Mouse (Mus musculus): ENCODE results near the gene Fam49a. TPM values are rescaled to one million over a fixed set of nuclear protein-coding genes. Genes with fewer than 3 reads are reported as not detected.
"Not testable (repeated sequence)": the region's sequence is repeated elsewhere in the genome, so short reads cannot be mapped to it uniquely, and the experiment has no call there.

Fam49a gene
- total and polyA plus RNA-seq, 3 experiments: 0.11 to 0.45 TPM; not detected in 1

DNA sequence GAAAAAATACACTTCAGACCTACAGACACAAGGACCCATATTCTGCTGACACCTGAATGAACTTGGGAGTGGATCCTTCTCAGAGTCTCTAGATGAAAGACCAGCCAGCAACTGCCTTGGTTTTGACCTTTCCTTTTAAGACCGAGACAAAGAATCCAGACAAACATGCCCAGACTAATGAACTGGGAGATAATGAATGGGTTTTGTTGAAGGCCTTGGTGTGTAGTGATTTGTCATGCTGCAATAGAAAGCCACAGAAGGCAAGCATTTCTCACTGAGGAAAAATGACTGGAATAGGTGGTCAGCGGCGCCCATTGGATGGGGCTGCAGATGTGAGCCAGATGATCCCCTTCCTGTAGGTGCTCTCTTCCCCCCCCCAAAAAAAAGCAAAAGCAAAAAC is 18.8 kb upstream of the Fam49a start:
- DNase-seq (ENCODE audit: low spot score) (no peak), ATAC-seq (ENCODE audit: extremely low read depth, insufficient number of reproducible peaks, low FRiP score, poor library complexity, severe bottlenecking) (no peak)
- Histone ChIP-seq H3K4me1 (ENCODE audit: insufficient read depth, low read depth, low read length) (no peaks in the 10 kb centered on the region), H3K36me3 (replicated peaks) (no peaks in the 10 kb centered on the region), H3K4me3 (ENCODE audit: low read depth, low read length) (no peak overlapping the region), H3K27me3 (ENCODE audit: insufficient read depth, low read length) (no peaks in the 10 kb centered on the region), H3K9me3 (replicated peaks) (peaks cover 7% of the 10 kb centered on the region; the same call in 1 of the 2 replicates)
- TF ChIP-seq GATA1 (IDR thresholded peaks at IDR 0.05; ENCODE audit: borderline replicate concordance, low read length) (no peak), GATA2 (IDR thresholded peaks at IDR 0.05; ENCODE audit: borderline replicate concordance, low read depth, low read length) (no peak), POLR2AphosphoS5 (IDR thresholded peaks at IDR 0.05; ENCODE audit: insufficient replicate concordance, low read depth, low read length) (no peak), TAL1 (conservative IDR thresholded peaks at IDR 0.05; ENCODE audit: low read depth, low read length) (no peak), CTCF (IDR thresholded peaks at IDR 0.05; ENCODE audit: low read depth, low read length) (no peak)

- not testable (repeated sequence) for H3K27me3 ChIP-seq (ENCODE audit: insufficient read depth, low read length); DNase-seq (ENCODE audit: low spot score); H3K4me1 ChIP-seq (ENCODE audit: insufficient read depth, low read depth, low read length); ATAC-seq (ENCODE audit: extremely low read depth, insufficient number of reproducible peaks, low FRiP score, poor library complexity, severe bottlenecking); H3K36me3 ChIP-seq (replicated peaks); H3K4me3 ChIP-seq (ENCODE audit: low read depth, low read length); H3K9me3 ChIP-seq (replicated peaks)
Observed at GRCm38 (mm10) chr12:12247023-12247422, 14.9 kb upstream of the Fam49a start.

DNA sequence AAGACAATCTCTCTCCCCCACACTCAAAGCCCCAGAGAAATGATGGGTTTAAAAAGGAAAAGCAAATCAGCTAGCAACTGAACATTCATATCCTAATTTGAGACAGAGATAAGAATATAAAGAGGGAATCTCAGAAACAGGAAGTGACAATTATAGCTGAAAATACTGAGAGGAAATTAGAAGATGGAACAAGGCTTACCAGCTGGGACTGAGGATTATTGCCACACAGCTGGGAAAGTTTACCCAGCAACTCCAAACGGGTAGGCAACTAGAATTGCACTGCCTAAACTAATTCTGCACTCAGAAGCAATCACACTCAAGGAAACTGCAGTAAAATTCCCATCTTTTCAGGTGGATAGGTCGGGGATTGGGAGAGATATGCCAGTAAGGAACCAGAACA is 12.4 kb upstream of the Fam49a start:
- Histone ChIP-seq H3K27me3 (ENCODE audit: insufficient read depth, low read length) (no peaks in the 10 kb centered on the region), H3K36me3 (replicated peaks) (no peaks in the 10 kb centered on the region), H3K4me1 (ENCODE audit: insufficient read depth, low read depth, low read length) (no peaks in the 10 kb centered on the region), H3K4me3 (ENCODE audit: low read depth, low read length) (no peak overlapping the region), H3K9me3 (replicated peaks) (no peaks in the 10 kb centered on the region)
- ATAC-seq (ENCODE audit: extremely low read depth, insufficient number of reproducible peaks, low FRiP score, poor library complexity, severe bottlenecking) (no peak), DNase-seq (ENCODE audit: low spot score) (no peak)
- no peak for TF ChIP-seq GATA2 (IDR thresholded peaks at IDR 0.05; ENCODE audit: borderline replicate concordance, low read depth, low read length)
- no peak for TF ChIP-seq CTCF (IDR thresholded peaks at IDR 0.05; ENCODE audit: low read depth, low read length)
- no peak for TF ChIP-seq POLR2AphosphoS5 (IDR thresholded peaks at IDR 0.05; ENCODE audit: insufficient replicate concordance, low read depth, low read length)
- TF ChIP-seq GATA1 (IDR thresholded peaks at IDR 0.05; ENCODE audit: borderline replicate concordance, low read length): no peak
- TF ChIP-seq TAL1 (conservative IDR thresholded peaks at IDR 0.05; ENCODE audit: low read depth, low read length): no peak

- DNase-seq (ENCODE audit: low spot score) (no peak), ATAC-seq (ENCODE audit: extremely low read depth, insufficient number of reproducible peaks, low FRiP score, poor library complexity, severe bottlenecking) (no peak)
- TF ChIP-seq GATA2 (IDR thresholded peaks at IDR 0.05; ENCODE audit: borderline replicate concordance, low read depth, low read length): no peak
- no peak for TF ChIP-seq CTCF (IDR thresholded peaks at IDR 0.05; ENCODE audit: low read depth, low read length)
- no peak for TF ChIP-seq TAL1 (conservative IDR thresholded peaks at IDR 0.05; ENCODE audit: low read depth, low read length)
- no peak for TF ChIP-seq GATA1 (IDR thresholded peaks at IDR 0.05; ENCODE audit: borderline replicate concordance, low read length)
- no peak for TF ChIP-seq POLR2AphosphoS5 (IDR thresholded peaks at IDR 0.05; ENCODE audit: insufficient replicate concordance, low read depth, low read length)
- H3K27me3 ChIP-seq (ENCODE audit: insufficient read depth, low read length): no peaks in the 10 kb centered on the region
- no peak overlapping the region for H3K4me3 ChIP-seq (ENCODE audit: low read depth, low read length)
- H3K36me3 ChIP-seq (replicated peaks): no peaks in the 10 kb centered on the region
- H3K4me1 ChIP-seq (ENCODE audit: insufficient read depth, low read depth, low read length): no peaks in the 10 kb centered on the region
- H3K9me3 ChIP-seq (replicated peaks): no peaks in the 10 kb centered on the region
Observed at GRCm38 (mm10) chr12:12253526-12253925, 8.4 kb upstream of the Fam49a start.

DNA sequence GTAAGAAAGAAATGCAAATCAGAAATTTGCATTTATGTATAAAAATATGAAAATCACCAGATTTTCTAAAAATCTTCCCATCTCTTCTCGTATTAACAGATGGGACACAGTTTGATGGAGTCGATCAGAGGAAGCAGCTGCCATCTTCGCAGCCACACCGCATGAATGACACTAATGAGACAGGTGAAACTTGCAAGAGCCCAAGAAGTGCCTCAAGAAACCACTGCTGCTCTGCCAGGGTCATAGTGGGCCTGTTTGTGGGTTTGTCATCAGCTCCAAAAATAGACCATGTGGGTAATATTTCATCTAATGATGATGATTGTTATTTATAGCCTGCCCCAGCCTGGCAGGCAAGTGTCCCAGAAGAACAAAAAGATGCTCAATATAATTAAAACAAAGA is 7.8 kb upstream of the Fam49a start:
- ATAC-seq (ENCODE audit: extremely low read depth, insufficient number of reproducible peaks, low FRiP score, poor library complexity, severe bottlenecking): no peak
- TF ChIP-seq GATA2 (IDR thresholded peaks at IDR 0.05; ENCODE audit: borderline replicate concordance, low read depth, low read length) (no peak), TAL1 (conservative IDR thresholded peaks at IDR 0.05; ENCODE audit: low read depth, low read length) (no peak), GATA1 (IDR thresholded peaks at IDR 0.05; ENCODE audit: borderline replicate concordance, low read length) (no peak), POLR2AphosphoS5 (IDR thresholded peaks at IDR 0.05; ENCODE audit: insufficient replicate concordance, low read depth, low read length) (no peak), CTCF (IDR thresholded peaks at IDR 0.05; ENCODE audit: low read depth, low read length) (no peak)
- Histone ChIP-seq H3K9me3 (replicated peaks) (no peaks in the 10 kb centered on the region), H3K27me3 (ENCODE audit: insufficient read depth, low read length) (no peaks in the 10 kb centered on the region), H3K36me3 (replicated peaks) (no peaks in the 10 kb centered on the region), H3K4me3 (ENCODE audit: low read depth, low read length) (no peak overlapping the region), H3K4me1 (ENCODE audit: insufficient read depth, low read depth, low read length) (no peaks in the 10 kb centered on the region)
- no peak for DNase-seq (ENCODE audit: low spot score)

- Histone ChIP-seq H3K9me3 (replicated peaks) (peaks cover 6% of the 10 kb centered on the region; the same call in 1 of the 2 replicates), H3K4me1 (ENCODE audit: insufficient read depth, low read depth, low read length) (no peaks in the 10 kb centered on the region), H3K27me3 (ENCODE audit: insufficient read depth, low read length) (no peaks in the 10 kb centered on the region), H3K36me3 (replicated peaks) (no peaks in the 10 kb centered on the region), H3K4me3 (ENCODE audit: low read depth, low read length) (no peak overlapping the region)
- no peak for TF ChIP-seq GATA2 (IDR thresholded peaks at IDR 0.05; ENCODE audit: borderline replicate concordance, low read depth, low read length)
- no peak for TF ChIP-seq CTCF (IDR thresholded peaks at IDR 0.05; ENCODE audit: low read depth, low read length)
- TF ChIP-seq TAL1 (conservative IDR thresholded peaks at IDR 0.05; ENCODE audit: low read depth, low read length): no peak
- no peak for TF ChIP-seq POLR2AphosphoS5 (IDR thresholded peaks at IDR 0.05; ENCODE audit: insufficient replicate concordance, low read depth, low read length)
- TF ChIP-seq GATA1 (IDR thresholded peaks at IDR 0.05; ENCODE audit: borderline replicate concordance, low read length): no peak
- no peak for ATAC-seq (ENCODE audit: extremely low read depth, insufficient number of reproducible peaks, low FRiP score, poor library complexity, severe bottlenecking)
- no peak for DNase-seq (ENCODE audit: low spot score)
Observed at GRCm38 (mm10) chr12:12260979-12261960, 669 bp upstream of the Fam49a start.

All from G1E (cell line).